Mouse (Mus musculus) heart, postnatal 0 days (tissue): Measurements from ENCODE around the gene Olfr644. TPM values are rescaled to one million over a fixed set of nuclear protein-coding genes. Genes with fewer than 3 reads are reported as not detected.

ENCODE experiments used
- ATAC-seq: fragments of 200-750 bp; cut with Nextera tagmentation; 2 replicates; pipeline ENCODE4 v1.8.0; 2017; ENCODE audit warnings: low read depth, moderate number of reproducible peaks, moderate library complexity; ENCODE audit not compliant: insufficient read depth
- DNase-seq: peaks from one replicate; pipeline ENCODE4 v3.0.0-alpha.2; 2016; ENCODE audit warnings: low spot score
- H3K27ac ChIP-seq: fragments of 300-500 bp; sonication (generic); 2 replicates; pipeline ENCODE4 v1.5.1; 2014; ENCODE audit warnings: low read depth, mild to moderate bottlenecking
- H3K27me3 ChIP-seq: fragments of 300-500 bp; sonication (generic); 2 replicates; pipeline ENCODE4 v1.6.1; 2014; ENCODE audit warnings: low read length, mixed read lengths; ENCODE audit not compliant: control insufficient read depth, insufficient read depth
- H3K36me3 ChIP-seq: fragments of 300-500 bp; sonication (generic); replicated peaks from 2 replicates; pipeline ENCODE4 v1.6.1; 2014; ENCODE audit warnings: low read length, mixed read lengths; ENCODE audit not compliant: control insufficient read depth, insufficient read depth
- H3K4me1 ChIP-seq: fragments of 300-500 bp; sonication (generic); 2 replicates; pipeline ENCODE4 v1.6.1; 2014; ENCODE audit warnings: antibody characterized with exemption; ENCODE audit not compliant: control insufficient read depth, insufficient read depth
- H3K4me2 ChIP-seq: fragments of 300-500 bp; sonication (generic); 2 replicates; pipeline ENCODE4 v1.6.1; 2014; ENCODE audit warnings: low read depth, mild to moderate bottlenecking, low read length, moderate library complexity
- H3K4me3 ChIP-seq: fragments of 300-500 bp; sonication (generic); 2 replicates; pipeline ENCODE4 v1.5.1; 2014; ENCODE audit warnings: low read depth, low read length
- H3K9ac ChIP-seq: fragments of 300-500 bp; sonication (generic); replicated peaks from 2 replicates; pipeline ENCODE4 v1.6.1; 2014; ENCODE audit warnings: low read depth, low read length, mixed read lengths
- H3K9me3 ChIP-seq: fragments of 300-500 bp; sonication (generic); replicated peaks from 2 replicates; pipeline ENCODE4 v1.6.1; 2016; ENCODE audit warnings: low read length; ENCODE audit not compliant: control insufficient read depth
- CTCF ChIP-seq: IDR thresholded peaks from 2 replicates; pipeline ENCODE4 v1.5.1; 2016; ENCODE audit warnings: antibody characterized with exemption, control low read depth, low read depth
- EP300 ChIP-seq: IDR thresholded peaks from 2 replicates; pipeline ENCODE4 v1.6.1; 2016; ENCODE audit warnings: antibody characterized with exemption, low read depth
- WGBS: fragments of 180-500 bp; shearing (Covaris S2); extraction: QIAGEN DNeasy Blood & Tissue Kit; methylation state at CpG from one replicate; pipeline ENCODE4 v1.1.7; 2014; 5-methylcytosine and 5-hydroxymethylcytosine counted together
- polyA plus RNA-seq: library from polyadenylated mRNA; unstranded; fragments of >200 nt; fragmentation: Nextera tagmentation; extraction: Ambion mirVana; gene quantifications from 2 replicates; pipeline ENCODE4 v1.2.1, GENCODE M21; 2015
- total RNA-seq: library from RNA; depleted of rRNA; stranded (reverse); fragments of >200 nt; gene quantifications from 2 replicates; pipeline ENCODE4 v1.2.3, GENCODE M21; 2014; ENCODE audit warnings: low replicate concordance; rRNA removed

Olfr644 gene
- total and polyA plus RNA-seq, 2 experiments from 2014 or later = not detected

GRCm38 (mm10) chr7:104021651-104022050 lies 50.0 kb downstream of the Olfr644 start:
- H3K9ac ChIP-seq = no peak overlapping the region
- H3K36me3 ChIP-seq = no peaks in the 10 kb centered on the region
- no peaks in the 10 kb centered on the region for H3K27me3 ChIP-seq
- no peak overlapping the region for H3K27ac ChIP-seq
- ATAC-seq (no peak), DNase-seq (no peak)
- no peaks in the 10 kb centered on the region for H3K4me1 ChIP-seq
- no peak overlapping the region for H3K4me3 ChIP-seq
- TF ChIP-seq CTCF (no peak), EP300 (no peak)
- no peaks in the 10 kb centered on the region for H3K9me3 ChIP-seq
- 82% methylated on average over 6 of the region's 6 CpGs for WGBS
- no peak overlapping the region for H3K4me2 ChIP-seq

- no peaks in the 10 kb centered on the region for H3K36me3 ChIP-seq
- H3K9ac ChIP-seq = no peak overlapping the region
- H3K9me3 ChIP-seq = no peaks in the 10 kb centered on the region
- no peaks in the 10 kb centered on the region for H3K27me3 ChIP-seq
- H3K27ac ChIP-seq = no peak overlapping the region
- TF ChIP-seq EP300 (no peak), CTCF (no peak)
- no peaks in the 10 kb centered on the region for H3K4me1 ChIP-seq
- H3K4me2 ChIP-seq = no peak overlapping the region
- 69% methylated on average over 1 of the region's 1 CpGs for WGBS
- ATAC-seq (no peak), DNase-seq (no peak)
- H3K4me3 ChIP-seq = no peak overlapping the region
Observed at GRCm38 (mm10) chr7:104018953-104019352, 52.7 kb downstream of the Olfr644 start.

GRCm38 (mm10) chr7:104017203-104017602 lies 54.5 kb downstream of the Olfr644 start, which contains the start of gene Olfr639:
Olfr639 (minus strand) TSS chr7:104017303.
- H3K36me3 ChIP-seq = no peaks in the 10 kb centered on the region
- H3K4me3 ChIP-seq = no peak within 1 kb of the TSS
- no peak for ATAC-seq
- no peak within 1 kb of the TSS for H3K4me2 ChIP-seq
- H3K9ac ChIP-seq = no peak within 1 kb of the TSS
- H3K27me3 ChIP-seq = no peaks in the 10 kb centered on the region
- H3K4me1 ChIP-seq = no peaks in the 10 kb centered on the region
- no peak for DNase-seq
- no peaks in the 10 kb centered on the region for H3K9me3 ChIP-seq
- H3K27ac ChIP-seq = no peak within 1 kb of the TSS
- TF ChIP-seq EP300 (no peak), CTCF (no peak)

Other genes with a start within 250 kb of the Olfr644 start
- gene Hbb-bs, start 243.8 kb downstream of the Olfr644 start, total RNA-seq = 5,431 and 6,330 TPM in 2 replicates
- gene Hbb-bs, start 243.8 kb downstream of the Olfr644 start, polyA plus RNA-seq = 3,638 and 5,614 TPM in 2 replicates
- gene Hbb-bh2, start 231.3 kb downstream of the Olfr644 start, total RNA-seq = not detected in 2 replicates
- gene Hbb-bh2, start 231.3 kb downstream of the Olfr644 start, polyA plus RNA-seq = not detected in 2 replicates
- gene Hbb-bh1, start 228.7 kb downstream of the Olfr644 start, total RNA-seq = not detected in 2 replicates
- gene Hbb-bh1, start 228.7 kb downstream of the Olfr644 start, polyA plus RNA-seq = not detected in 2 replicates
- 0.80 TPM in 1 of 2 replicates, not detected in the other for gene Hbb-y, start 218.7 kb downstream of the Olfr644 start, total RNA-seq
- gene Hbb-y, start 218.7 kb downstream of the Olfr644 start, polyA plus RNA-seq = 2.2 and 2.7 TPM in 2 replicates
- not detected in 2 replicates for gene Olfr66, start 185.6 kb downstream of the Olfr644 start, total RNA-seq
- not detected in 2 replicates for gene Olfr66, start 185.6 kb downstream of the Olfr644 start, polyA plus RNA-seq
- gene Olfr64, start 177.4 kb downstream of the Olfr644 start, total RNA-seq = not detected in 2 replicates
- not detected in 2 replicates for gene Olfr64, start 177.4 kb downstream of the Olfr644 start, polyA plus RNA-seq
- gene Olfr65, start 168.4 kb downstream of the Olfr644 start, total RNA-seq = not detected in 2 replicates
- not detected in 2 replicates for gene Olfr65, start 168.4 kb downstream of the Olfr644 start, polyA plus RNA-seq
- gene Olfr631, start 143.0 kb downstream of the Olfr644 start, total RNA-seq = not detected in 2 replicates
- gene Olfr631, start 143.0 kb downstream of the Olfr644 start, polyA plus RNA-seq = not detected in 2 replicates
- not detected in 2 replicates for gene Olfr632, start 137.5 kb downstream of the Olfr644 start, total RNA-seq
- gene Olfr632, start 137.5 kb downstream of the Olfr644 start, polyA plus RNA-seq = not detected in 2 replicates
- not detected in 2 replicates for gene Olfr633, start 127.4 kb downstream of the Olfr644 start, total RNA-seq
- gene Olfr633, start 127.4 kb downstream of the Olfr644 start, polyA plus RNA-seq = not detected in 2 replicates
- not detected in 2 replicates for gene Olfr635, start 100.7 kb downstream of the Olfr644 start, total RNA-seq
- gene Olfr635, start 100.7 kb downstream of the Olfr644 start, polyA plus RNA-seq = not detected in 2 replicates
- not detected in 2 replicates for gene Olfr638, start 73.1 kb downstream of the Olfr644 start, total RNA-seq
- gene Olfr638, start 73.1 kb downstream of the Olfr644 start, polyA plus RNA-seq = not detected in 2 replicates
- not detected in 2 replicates for gene Olfr639, start 54.6 kb downstream of the Olfr644 start, total RNA-seq
- gene Olfr639, start 54.6 kb downstream of the Olfr644 start, polyA plus RNA-seq = not detected in 2 replicates
- not detected in 2 replicates for gene Olfr640, start 46.3 kb downstream of the Olfr644 start, total RNA-seq
- not detected in 2 replicates for gene Olfr640, start 46.3 kb downstream of the Olfr644 start, polyA plus RNA-seq
- not detected in 2 replicates for gene Olfr641, start 36.4 kb downstream of the Olfr644 start, total RNA-seq
- gene Olfr641, start 36.4 kb downstream of the Olfr644 start, polyA plus RNA-seq = not detected in 2 replicates
- gene Olfr642, start 19.2 kb downstream of the Olfr644 start, total RNA-seq = not detected in 2 replicates
- gene Olfr642, start 19.2 kb downstream of the Olfr644 start, polyA plus RNA-seq = not detected in 2 replicates
- gene 4930516K23Rik, start 10.4 kb downstream of the Olfr644 start, total RNA-seq = not detected in 2 replicates
- gene 4930516K23Rik, start 10.4 kb downstream of the Olfr644 start, polyA plus RNA-seq = not detected in 2 replicates
- gene Olfr645, start 13.6 kb upstream of the Olfr644 start, total RNA-seq = not detected in 2 replicates
- gene Olfr645, start 13.6 kb upstream of the Olfr644 start, polyA plus RNA-seq = not detected in 2 replicates
- not detected in 2 replicates for gene Olfr646, start 33.0 kb upstream of the Olfr644 start, total RNA-seq
- not detected in 2 replicates for gene Olfr646, start 33.0 kb upstream of the Olfr644 start, polyA plus RNA-seq
- not detected in 2 replicates for gene Ubqln5, start 58.0 kb upstream of the Olfr644 start, total RNA-seq
- gene Ubqln5, start 58.0 kb upstream of the Olfr644 start, polyA plus RNA-seq = not detected in 2 replicates
- not detected in 2 replicates for gene Olfr643, start 65.5 kb upstream of the Olfr644 start, total RNA-seq
- not detected in 2 replicates for gene Olfr643, start 65.5 kb upstream of the Olfr644 start, polyA plus RNA-seq
- not detected in 2 replicates for gene Ubqln3, start 71.4 kb upstream of the Olfr644 start, total RNA-seq
- gene Ubqln3, start 71.4 kb upstream of the Olfr644 start, polyA plus RNA-seq = not detected in 2 replicates
- gene Ubqlnl, start 78.7 kb upstream of the Olfr644 start, total RNA-seq = not detected in 2 replicates
- not detected in 2 replicates for gene Ubqlnl, start 78.7 kb upstream of the Olfr644 start, polyA plus RNA-seq
- not detected in 2 replicates for gene Olfm5, start 93.0 kb upstream of the Olfr644 start, total RNA-seq
- not detected in 2 replicates for gene Olfm5, start 93.0 kb upstream of the Olfr644 start, polyA plus RNA-seq
- not detected in 2 replicates for gene Olfr648, start 111.5 kb upstream of the Olfr644 start, total RNA-seq
- gene Olfr648, start 111.5 kb upstream of the Olfr644 start, polyA plus RNA-seq = 0.07 and 0.08 TPM in 2 replicates
- gene Olfr649, start 124.1 kb upstream of the Olfr644 start, total RNA-seq = not detected in 2 replicates
- gene Olfr649, start 124.1 kb upstream of the Olfr644 start, polyA plus RNA-seq = not detected in 2 replicates
- gene Trim6, start 146.9 kb upstream of the Olfr644 start, total RNA-seq = 2.9 and 7.3 TPM in 2 replicates
- 0.73 and 1.4 TPM in 2 replicates for gene Trim6, start 146.9 kb upstream of the Olfr644 start, polyA plus RNA-seq
- gene Trim34a, start 172.6 kb upstream of the Olfr644 start, total RNA-seq = 5.7 and 7.5 TPM in 2 replicates
- 2.1 and 2.5 TPM in 2 replicates for gene Trim34a, start 172.6 kb upstream of the Olfr644 start, polyA plus RNA-seq
- 0.12 and 0.27 TPM in 2 replicates for gene Trim5, start 216.2 kb upstream of the Olfr644 start, total RNA-seq
- 0.37 and 0.38 TPM in 2 replicates for gene Trim5, start 216.2 kb upstream of the Olfr644 start, polyA plus RNA-seq
- 7.7 and 13.6 TPM in 2 replicates for gene Trim12a, start 243.6 kb upstream of the Olfr644 start, total RNA-seq
- 6.6 and 7.1 TPM in 2 replicates for gene Trim12a, start 243.6 kb upstream of the Olfr644 start, polyA plus RNA-seq